Mouse (Mus musculus): ENCODE measurements around the gene Amd1. TPM values are rescaled to one million over a fixed set of nuclear protein-coding genes. Genes with fewer than 3 reads are reported as not detected.

The Amd1 gene
- polyA plus RNA-seq, 1 experiment: 50.5 TPM

DNA sequence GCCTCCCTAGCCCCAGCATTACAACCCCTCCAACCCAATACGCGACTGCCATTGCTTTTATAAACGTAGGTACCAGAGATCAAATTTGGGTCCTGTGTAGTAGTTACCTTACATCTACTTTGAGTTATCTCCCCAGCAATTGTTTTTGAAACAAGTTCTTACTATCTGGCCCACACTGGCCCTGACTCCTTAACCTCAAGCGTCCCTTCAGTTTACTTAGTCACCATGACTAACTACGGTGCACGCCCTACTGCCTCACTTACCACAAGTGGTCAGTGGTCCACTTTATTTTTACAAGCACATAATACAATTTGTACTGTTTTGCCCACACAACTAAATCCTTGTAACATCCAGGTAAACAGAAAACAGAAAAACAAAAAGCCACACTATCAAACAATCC lies 9.3 kb downstream of the Amd1 start:
- no peak for DNase-seq (ENCODE audit: low read depth)
- TF ChIP-seq CTCF (IDR thresholded peaks at IDR 0.05; ENCODE audit: borderline replicate concordance, extremely low read depth, insufficient read depth, insufficient read length) (no peak), POLR2A (IDR thresholded peaks at IDR 0.05; ENCODE audit: borderline replicate concordance, extremely low read depth, insufficient read depth, insufficient read length, poor library complexity, severe bottlenecking) (no peak)

DNA sequence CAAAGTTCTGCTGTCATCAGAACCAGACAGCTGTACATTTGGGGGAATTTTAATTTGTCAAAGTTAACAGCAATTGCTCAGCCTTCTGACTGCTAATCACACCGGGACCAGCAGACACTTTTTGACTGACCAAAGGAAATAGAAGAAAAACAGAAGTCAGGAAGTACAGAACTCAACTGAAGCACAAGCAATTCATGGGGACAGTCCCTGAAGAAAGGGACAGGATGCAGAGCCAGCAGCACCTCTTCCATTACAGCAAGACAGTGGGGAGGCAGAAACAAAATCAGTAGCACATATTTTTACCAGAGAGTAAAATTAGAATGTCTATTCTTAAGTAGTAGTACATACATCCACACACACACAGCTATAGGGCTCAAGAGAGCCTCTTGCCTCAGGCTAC lies 15.2 kb downstream of the Amd1 start:
- TF ChIP-seq POLR2A (IDR thresholded peaks at IDR 0.05; ENCODE audit: borderline replicate concordance, extremely low read depth, insufficient read depth, insufficient read length, poor library complexity, severe bottlenecking) (no peak), CTCF (IDR thresholded peaks at IDR 0.05; ENCODE audit: borderline replicate concordance, extremely low read depth, insufficient read depth, insufficient read length) (no peak)
- no peak for DNase-seq (ENCODE audit: low read depth)

- TF ChIP-seq POLR2A (IDR thresholded peaks at IDR 0.05; ENCODE audit: borderline replicate concordance, extremely low read depth, insufficient read depth, insufficient read length, poor library complexity, severe bottlenecking): no peak
- no peak for TF ChIP-seq CTCF (IDR thresholded peaks at IDR 0.05; ENCODE audit: borderline replicate concordance, extremely low read depth, insufficient read depth, insufficient read length)
- DNase-seq (ENCODE audit: low read depth): no peak
These were observed 16.4 kb downstream of the Amd1 start for GRCm38 (mm10) chr10:40285571-40285970.

DNA sequence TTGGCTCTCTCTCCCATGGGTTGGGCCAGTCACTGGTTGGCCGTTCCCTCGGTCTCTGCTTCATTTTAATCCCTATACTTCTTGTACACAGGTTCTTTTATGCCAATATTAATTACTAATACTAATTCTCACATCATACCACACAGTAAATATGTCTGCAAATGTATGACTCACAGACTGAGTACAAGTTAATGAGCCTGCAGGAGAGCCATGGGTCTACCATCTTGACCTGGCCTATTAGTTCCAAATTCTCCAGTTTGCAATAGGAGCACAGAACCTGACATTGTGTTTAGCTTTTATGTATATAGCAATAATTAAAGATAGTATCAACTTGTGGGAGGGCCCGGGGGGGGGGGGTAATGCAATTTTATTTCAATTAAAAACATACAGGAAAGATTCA lies 17.0 kb downstream of the Amd1 start:
- DNase-seq (ENCODE audit: low read depth): no peak
- TF ChIP-seq CTCF (IDR thresholded peaks at IDR 0.05; ENCODE audit: borderline replicate concordance, extremely low read depth, insufficient read depth, insufficient read length) (no peak), POLR2A (IDR thresholded peaks at IDR 0.05; ENCODE audit: borderline replicate concordance, extremely low read depth, insufficient read depth, insufficient read length, poor library complexity, severe bottlenecking) (no peak)

- no peak for DNase-seq (ENCODE audit: low read depth)
- no peak for TF ChIP-seq CTCF (IDR thresholded peaks at IDR 0.05; ENCODE audit: borderline replicate concordance, extremely low read depth, insufficient read depth, insufficient read length)
- TF ChIP-seq POLR2A (IDR thresholded peaks at IDR 0.05; ENCODE audit: borderline replicate concordance, extremely low read depth, insufficient read depth, insufficient read length, poor library complexity, severe bottlenecking): no peak
These were observed 17.7 kb downstream of the Amd1 start for GRCm38 (mm10) chr10:40284179-40284831.

- no peak for DNase-seq (ENCODE audit: low read depth)
- TF ChIP-seq CTCF (IDR thresholded peaks at IDR 0.05; ENCODE audit: borderline replicate concordance, extremely low read depth, insufficient read depth, insufficient read length) (no peak), POLR2A (IDR thresholded peaks at IDR 0.05; ENCODE audit: borderline replicate concordance, extremely low read depth, insufficient read depth, insufficient read length, poor library complexity, severe bottlenecking) (no peak)
These were observed 18.4 kb downstream of the Amd1 start for GRCm38 (mm10) chr10:40283636-40284035.

GRCm38 (mm10) chr10:40281565-40281964 lies 20.4 kb downstream of the Amd1 start:
- DNase-seq (ENCODE audit: low read depth): no peak
- no peak for TF ChIP-seq CTCF (IDR thresholded peaks at IDR 0.05; ENCODE audit: borderline replicate concordance, extremely low read depth, insufficient read depth, insufficient read length)
- TF ChIP-seq POLR2A (IDR thresholded peaks at IDR 0.05; ENCODE audit: borderline replicate concordance, extremely low read depth, insufficient read depth, insufficient read length, poor library complexity, severe bottlenecking): no peak

GRCm38 (mm10) chr10:40278317-40278716 lies 23.7 kb downstream of the Amd1 start:
- DNase-seq (ENCODE audit: low read depth): no peak
- TF ChIP-seq CTCF (IDR thresholded peaks at IDR 0.05; ENCODE audit: borderline replicate concordance, extremely low read depth, insufficient read depth, insufficient read length) (no peak), POLR2A (IDR thresholded peaks at IDR 0.05; ENCODE audit: borderline replicate concordance, extremely low read depth, insufficient read depth, insufficient read length, poor library complexity, severe bottlenecking) (no peak)

GRCm38 (mm10) chr10:40275991-40276390 lies 26.0 kb downstream of the Amd1 start:
- no peak for DNase-seq (ENCODE audit: low read depth)
- TF ChIP-seq POLR2A (IDR thresholded peaks at IDR 0.05; ENCODE audit: borderline replicate concordance, extremely low read depth, insufficient read depth, insufficient read length, poor library complexity, severe bottlenecking) (no peak), CTCF (IDR thresholded peaks at IDR 0.05; ENCODE audit: borderline replicate concordance, extremely low read depth, insufficient read depth, insufficient read length) (no peak)

- TF ChIP-seq POLR2A (IDR thresholded peaks at IDR 0.05; ENCODE audit: borderline replicate concordance, extremely low read depth, insufficient read depth, insufficient read length, poor library complexity, severe bottlenecking): no peak
- TF ChIP-seq CTCF (IDR thresholded peaks at IDR 0.05; ENCODE audit: borderline replicate concordance, extremely low read depth, insufficient read depth, insufficient read length): no peak
- no peak for DNase-seq (ENCODE audit: low read depth)
These were observed 28.0 kb downstream of the Amd1 start for GRCm38 (mm10) chr10:40273938-40274337.

DNA sequence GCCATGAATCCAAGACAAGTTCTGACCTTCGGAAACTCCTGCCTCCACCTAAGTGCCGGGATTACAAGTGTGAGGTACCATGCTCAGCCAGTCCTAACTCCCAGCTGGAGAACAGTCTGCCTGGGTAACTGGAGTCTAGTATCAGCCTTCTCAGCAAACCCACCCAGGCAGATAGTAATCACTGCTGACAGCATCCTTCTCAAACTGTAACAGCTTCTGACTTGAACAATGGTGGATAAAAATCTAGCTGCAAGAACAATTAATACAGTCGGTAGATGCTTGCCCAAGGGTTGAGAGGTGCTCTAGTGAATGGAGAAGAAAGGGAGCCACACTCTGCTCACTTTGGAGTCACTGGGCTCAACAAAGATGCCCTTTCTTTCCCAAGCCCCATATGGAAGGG lies 30.8 kb downstream of the Amd1 start:
- TF ChIP-seq POLR2A (IDR thresholded peaks at IDR 0.05; ENCODE audit: borderline replicate concordance, extremely low read depth, insufficient read depth, insufficient read length, poor library complexity, severe bottlenecking) (no peak), CTCF (IDR thresholded peaks at IDR 0.05; ENCODE audit: borderline replicate concordance, extremely low read depth, insufficient read depth, insufficient read length) (no peak)
- DNase-seq (ENCODE audit: low read depth): no peak

- no peak for DNase-seq (ENCODE audit: low read depth)
- no peak for TF ChIP-seq POLR2A (IDR thresholded peaks at IDR 0.05; ENCODE audit: borderline replicate concordance, extremely low read depth, insufficient read depth, insufficient read length, poor library complexity, severe bottlenecking)
- TF ChIP-seq CTCF (IDR thresholded peaks at IDR 0.05; ENCODE audit: borderline replicate concordance, extremely low read depth, insufficient read depth, insufficient read length): no peak
These were observed 37.1 kb downstream of the Amd1 start for GRCm38 (mm10) chr10:40264920-40265319.

Measured in brain, embryonic 14.5 days (tissue).